Mouse (Mus musculus): ENCODE data around the gene Esyt1.
"Not testable (repeated sequence)": the region's sequence is repeated elsewhere in the genome, so short reads cannot be mapped to it uniquely, and the experiment has no call there.

The Esyt1 gene

DNA sequence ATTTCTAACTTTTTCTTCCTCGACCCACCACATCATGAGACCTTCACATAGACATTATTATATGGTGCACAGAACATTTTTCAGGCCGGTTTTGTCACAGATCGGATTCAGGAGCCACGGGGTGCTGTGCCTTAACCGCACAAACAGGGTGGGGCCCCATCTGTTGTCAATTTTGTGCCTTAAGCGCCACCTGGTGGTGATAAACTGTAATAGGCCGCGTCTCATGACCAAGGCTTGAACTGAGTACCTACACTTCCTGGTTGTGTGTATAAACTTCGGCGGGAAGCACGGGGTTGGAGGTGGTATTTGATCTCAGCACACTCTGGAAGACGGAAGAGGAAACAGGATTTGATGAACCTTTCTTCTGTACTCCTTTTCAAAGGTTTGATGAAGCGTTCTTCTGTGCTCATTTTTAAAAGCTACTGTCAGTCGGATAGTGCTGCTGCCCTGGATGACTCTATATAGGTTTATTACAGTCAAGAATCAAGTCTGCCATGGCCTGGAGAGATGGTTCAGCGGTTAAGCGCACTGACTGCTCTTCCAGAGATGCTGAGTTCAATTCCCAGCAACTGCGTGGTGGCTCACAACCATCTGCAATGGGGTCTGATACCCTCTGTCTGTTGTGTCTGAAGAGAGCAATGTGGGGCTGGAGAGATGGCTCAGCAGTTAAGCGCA, 10.7 kb upstream of the Esyt1 start:
- peak; percentile 93 for DNase-seq

DNA sequence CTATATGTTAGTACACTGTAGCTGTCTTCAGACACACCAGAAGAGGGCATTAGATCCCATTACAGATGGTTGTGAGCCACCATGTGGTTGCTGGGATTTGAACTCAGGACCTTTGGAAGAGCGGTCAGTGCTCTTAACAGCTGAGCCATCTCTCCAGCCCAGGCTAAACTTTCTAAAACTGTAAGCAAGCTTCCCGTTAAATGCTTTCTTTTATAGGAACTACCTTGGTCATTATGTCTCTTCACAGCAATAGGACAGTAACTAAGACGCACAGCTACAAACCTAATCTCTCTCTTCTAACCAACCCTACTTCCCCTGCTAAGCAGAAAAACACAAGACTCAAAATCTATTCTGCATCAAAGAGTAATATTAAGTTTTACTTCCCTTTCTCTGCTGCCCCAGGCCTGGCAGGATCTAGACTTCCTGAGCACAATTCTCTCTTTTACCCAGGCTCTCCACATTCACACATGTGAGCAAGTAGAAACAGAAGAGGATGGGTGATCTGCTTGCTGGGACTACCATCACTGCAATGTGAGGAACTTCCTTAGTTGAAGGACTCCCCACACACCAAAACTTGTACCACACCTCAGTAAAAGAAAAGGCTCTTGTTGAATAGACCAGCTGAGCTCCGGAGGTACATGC, 10.1 kb upstream of the Esyt1 start:
- no peak for DNase-seq

DNA sequence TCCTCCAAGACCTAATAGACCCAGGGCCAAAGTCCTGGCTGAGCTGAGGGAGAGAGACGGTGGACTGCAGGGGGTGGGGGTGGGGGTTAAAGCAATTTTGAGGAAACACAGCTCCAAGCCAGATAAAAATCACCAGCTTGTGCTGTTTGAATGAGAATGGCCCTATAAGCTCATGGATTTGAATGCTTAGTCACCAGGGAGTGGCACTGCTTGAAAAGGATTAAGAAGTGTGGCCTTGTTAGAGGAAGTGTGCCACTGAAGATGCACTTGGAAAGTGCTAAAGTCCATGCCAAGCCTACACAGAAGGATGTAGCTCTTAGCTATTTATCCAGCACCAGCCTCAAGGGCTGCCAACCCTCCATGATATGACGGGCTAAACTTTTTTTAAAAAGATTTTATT, 9.5 kb upstream of the Esyt1 start:
- DNase-seq: no peak

DNA sequence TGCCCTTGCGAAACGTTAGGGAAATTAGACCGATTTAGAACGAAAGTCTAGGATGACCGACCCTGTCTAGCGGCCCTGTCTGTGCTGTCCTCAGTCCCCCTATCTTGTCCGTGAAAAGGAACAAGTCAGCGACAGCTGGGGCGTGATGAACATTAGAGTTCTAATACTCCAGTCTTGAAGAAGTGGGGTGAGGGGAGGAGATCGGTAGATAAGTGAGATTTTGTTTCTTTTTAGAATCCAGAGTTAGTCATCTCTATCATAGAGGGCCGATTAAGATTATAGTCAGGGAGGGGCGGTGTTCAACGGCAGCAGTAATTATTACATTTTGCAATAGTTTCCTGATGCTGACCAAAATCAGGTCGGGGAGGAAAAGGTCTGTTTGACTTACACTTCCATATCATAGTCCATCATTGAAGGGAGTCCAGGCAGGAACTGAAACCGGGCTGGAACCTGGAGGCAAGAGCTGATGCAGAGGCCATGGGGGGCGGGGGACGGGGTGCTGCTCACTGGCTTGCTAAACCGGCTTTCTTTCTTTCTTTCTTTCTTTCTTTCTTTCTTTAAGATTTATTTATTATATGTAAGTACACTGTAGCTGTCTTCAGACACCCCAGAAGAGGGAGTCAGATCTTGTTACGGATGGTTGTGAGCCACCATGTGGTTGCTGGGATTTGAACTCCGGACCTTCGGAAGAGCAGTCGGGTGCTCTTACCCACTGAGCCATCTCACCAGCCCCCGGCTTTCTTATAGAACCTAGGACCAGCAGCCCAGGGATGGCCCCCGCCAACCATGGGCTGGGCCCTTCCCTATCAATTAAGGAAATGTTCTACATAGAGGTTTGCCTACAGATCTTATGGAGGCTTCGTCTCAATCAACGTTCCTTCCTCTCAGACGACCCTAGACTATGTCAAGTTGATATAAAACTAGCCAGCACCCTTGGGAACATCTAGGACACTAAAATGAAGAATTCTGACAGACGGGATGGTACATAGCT, 990 bp upstream of the Esyt1 start:
- no peak for DNase-seq

DNA sequence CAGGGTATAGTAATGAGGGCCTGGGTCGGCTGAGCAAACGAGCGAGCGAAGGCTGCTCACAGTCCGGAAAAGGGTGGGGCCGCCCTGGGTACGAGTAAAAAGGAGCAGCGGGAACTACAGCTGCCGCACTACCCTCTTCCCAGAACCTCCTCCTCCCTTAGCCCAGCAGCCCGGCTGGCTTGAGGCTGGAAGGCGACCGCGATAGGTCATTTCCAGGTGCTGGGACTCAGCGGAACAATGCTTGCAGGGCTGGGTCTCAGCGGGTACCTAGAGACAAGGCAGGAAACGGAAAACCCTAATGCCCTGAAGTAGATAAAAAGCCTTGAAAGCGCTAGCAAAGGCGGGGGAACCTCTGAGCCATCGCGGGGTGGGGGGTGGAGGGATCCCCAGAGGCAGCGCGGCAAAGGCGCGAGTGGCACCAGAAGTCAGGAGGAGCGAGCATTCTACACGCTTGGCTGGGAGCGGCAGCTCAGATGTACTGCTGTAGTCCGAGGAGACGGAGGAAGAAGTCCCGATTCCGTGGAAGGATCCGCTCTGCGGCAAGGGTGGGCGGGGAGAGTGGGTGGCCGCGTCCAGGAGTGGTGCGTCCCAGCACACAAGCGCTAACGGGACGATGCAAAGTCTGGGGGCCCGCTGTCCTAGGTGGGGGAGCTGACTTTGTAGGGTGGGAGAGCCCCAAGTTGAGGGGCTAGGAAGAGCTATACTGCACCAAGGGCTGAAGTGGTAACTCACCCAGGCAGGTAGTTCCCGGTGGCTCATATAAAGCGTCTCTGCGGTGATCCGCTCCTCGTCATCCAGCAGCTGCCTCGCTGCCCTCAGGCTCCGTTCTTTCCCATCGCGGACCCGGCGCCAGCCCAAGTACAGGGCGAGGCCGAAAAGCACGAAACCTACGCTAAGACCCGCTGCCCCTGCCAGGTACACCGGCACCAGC, 674 bp downstream of the Esyt1 start:
- peak; percentile 79 for DNase-seq

DNA sequence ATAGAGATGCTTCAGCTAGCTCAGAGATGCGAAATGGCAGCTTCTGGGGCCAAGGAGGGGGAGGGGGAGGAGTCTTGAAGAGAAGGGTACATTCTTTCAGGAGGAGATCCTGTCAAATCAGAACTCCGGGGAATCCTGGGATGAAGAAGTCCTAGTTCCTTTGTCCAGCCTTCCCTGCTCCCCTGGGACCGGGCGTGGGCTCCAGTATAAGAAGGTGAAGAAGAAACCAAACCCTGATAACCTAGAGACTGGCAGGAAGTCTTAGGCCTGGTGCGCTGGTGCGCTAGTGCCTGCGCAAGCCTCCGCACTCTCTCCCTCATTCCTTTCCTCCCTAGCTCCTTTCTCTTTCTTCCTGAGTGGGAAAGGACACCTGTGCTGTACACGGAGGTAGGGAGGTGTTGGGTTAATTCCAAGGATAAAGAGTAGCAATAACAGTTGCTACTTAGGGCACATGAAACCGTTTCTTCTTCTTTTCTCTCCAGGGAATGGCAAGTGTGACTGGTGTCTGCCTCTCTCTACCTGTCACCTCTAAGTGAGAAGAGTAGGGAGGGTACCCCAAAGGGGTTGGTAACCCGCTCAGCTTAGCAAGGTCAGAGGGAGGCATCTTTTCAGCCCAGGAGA, 1.4 kb downstream of the Esyt1 start:
- peak; percentile 48 for DNase-seq

GRCm38 (mm10) chr10:128522351-128522750, 3.3 kb downstream of the Esyt1 start:
- no peak for DNase-seq

- no peak for DNase-seq
These were observed 5.1 kb downstream of the Esyt1 start for GRCm38 (mm10) chr10:128520591-128520990.

DNA sequence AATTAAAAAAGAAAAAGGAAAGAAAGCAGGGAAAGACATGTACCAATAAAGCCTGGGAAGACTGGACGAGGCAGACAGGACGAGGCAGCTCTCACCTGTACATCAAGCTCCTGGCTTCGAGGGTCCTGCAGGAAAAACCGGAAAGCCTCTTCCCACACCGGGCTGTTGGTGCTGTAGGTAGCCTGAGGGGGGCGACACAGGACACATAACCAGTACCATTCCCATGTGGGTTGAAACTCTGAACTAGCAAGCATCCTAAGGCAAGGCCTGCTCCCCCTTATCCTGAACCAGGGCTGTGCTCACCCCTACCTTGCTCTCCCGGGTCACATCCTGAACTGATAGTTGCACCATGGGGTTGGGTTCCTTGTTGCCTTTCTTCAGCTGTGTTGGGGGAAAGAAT, 6.8 kb downstream of the Esyt1 start:
- peak; percentile 55 for DNase-seq

DNA sequence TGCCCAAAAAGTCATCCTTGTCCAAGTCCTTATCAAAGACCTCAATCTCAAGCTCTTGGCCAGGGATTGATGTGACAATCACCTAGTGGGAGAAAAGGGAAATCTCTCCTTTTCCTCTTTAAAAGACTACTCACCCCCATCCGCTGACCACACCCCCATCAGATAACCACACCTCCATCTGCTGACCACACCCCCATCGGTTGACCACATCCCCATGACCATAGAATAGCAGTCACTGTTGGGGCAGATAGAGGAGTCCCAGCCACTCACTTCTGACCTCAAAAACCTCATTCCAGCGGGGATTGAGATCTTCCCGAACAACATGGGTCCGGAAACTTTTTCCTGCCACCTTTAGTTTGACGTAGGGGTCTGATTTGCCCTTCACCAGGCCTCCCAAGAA, 9.0 kb downstream of the Esyt1 start:
- no peak for DNase-seq

- DNase-seq: no peak
These were observed 9.6 kb downstream of the Esyt1 start for GRCm38 (mm10) chr10:128516029-128516428.

DNA sequence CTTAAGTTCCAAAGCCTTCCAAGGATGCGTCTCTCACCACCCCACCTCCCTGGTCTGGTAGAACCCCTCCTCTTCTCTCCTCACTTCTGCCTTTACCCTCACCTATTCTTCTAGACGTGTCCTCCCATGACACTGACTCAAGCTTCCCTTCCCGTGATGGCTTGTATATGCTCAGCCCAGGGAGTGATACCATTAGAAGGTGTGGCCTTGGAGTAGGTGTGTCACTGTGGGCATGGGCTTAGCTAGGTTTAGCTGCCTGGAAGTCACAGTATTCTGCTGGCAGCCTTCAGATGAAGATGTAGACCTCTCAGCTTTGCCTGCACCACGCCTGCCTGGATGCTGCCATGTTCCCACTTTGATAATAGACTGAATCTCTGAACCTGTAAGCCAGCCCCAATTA, 10.6 kb downstream of the Esyt1 start:
- DNase-seq: no peak

DNA sequence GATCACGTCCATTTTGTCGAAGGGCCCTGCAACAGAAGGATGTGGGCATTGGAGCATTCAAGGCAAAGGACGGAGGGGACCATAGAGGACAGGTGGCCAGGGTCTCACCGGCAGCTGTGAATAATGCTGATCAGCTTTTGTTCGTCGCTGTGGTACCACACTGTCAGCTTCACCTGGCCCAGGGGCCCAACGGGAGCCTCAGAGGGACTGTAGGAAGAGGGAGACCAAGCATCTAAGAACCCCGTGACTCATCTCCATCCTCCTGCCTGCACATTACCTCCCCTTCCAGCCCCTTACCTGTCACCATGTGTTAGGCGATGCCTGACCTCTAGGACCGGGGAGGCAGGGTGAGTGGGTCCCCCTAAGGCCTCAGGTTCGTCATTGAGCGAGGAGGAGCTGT, 13.9 kb downstream of the Esyt1 start:
- DNase-seq: no peak

- no peak for DNase-seq
These were observed 14.5 kb downstream of the Esyt1 start for GRCm38 (mm10) chr10:128511189-128511588.

GRCm38 (mm10) chr10:128510301-128510700, 15.4 kb downstream of the Esyt1 start:
- no peak for DNase-seq

DNA sequence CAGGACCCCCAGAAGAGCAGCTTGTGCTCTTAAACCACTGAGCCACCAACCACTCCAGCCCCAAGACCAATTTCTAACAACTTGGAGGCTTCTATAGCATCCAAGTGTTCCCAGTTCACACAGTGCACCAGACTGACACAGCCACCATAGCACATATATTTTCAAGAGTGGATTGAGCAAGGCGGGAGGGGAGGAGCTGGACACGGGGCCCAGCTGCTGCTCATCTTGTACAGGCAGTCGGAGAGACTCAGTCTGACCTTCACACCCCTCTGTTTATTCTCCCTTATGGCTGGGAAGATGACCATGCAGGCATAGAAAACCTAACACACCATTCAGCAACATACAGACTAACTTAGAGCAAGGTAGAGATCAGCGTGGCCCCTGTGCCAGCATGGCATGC, 15.8 kb downstream of the Esyt1 start:
- DNase-seq: no peak

DNA sequence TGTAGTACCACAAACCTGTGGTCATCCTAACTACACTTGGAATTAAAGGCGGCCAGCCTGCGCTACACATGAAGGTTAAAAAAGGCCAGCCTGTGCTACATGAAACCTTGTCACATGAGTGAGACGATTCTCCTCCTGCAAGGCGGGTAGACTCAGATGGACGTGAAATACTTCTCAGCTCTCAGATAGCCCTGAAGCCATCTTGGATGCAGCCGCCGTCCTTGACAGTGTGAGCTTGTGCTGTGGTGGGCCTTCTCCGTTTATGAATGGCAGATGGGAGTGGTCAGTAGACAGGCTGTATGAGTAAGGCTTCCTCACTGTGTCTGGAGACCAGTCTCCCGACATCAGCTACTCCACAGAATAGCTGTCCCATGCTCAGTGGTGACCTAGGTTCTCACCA, 16.5 kb downstream of the Esyt1 start:
- DNase-seq: no peak

DNA sequence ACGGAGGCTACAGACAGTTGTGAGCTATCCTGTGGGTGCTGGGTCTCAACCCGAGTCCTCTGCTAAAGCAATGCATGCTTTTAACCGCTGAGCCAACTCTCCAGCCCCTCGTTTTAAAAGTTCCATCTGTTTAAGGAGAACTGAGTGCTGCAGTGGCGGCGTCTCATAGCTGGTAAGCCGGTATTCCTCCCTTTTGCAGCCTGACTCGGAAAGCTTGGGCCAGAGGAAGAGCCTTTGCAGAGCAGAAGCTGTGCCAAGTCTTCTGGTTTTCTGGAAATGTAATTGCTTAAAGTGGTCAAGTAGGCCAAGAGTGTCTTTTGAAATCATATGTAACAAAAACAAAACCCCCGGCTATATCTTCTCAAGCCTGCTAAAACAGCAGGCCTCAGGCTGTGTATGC, 17.4 kb downstream of the Esyt1 start:
- DNase-seq: no peak

DNA sequence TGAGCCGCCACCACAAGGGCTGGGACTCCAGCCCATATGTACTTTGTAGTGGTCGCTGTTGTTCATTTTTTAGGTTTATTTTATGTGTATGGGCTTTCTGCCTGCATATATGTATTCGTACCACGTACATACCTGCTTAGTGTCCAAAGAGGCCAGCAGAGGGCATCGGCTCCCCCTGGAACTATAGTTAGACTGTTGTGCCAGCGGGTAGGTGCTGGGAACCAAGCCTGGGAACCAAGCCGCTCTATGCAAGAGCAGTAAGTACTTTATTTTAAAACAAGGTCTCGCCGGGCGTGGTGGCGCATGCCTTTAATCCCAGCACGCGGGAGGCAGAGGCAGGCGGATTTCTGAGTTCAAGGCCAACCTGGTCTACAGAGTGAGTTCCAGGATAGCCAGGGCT, 19.7 kb downstream of the Esyt1 start:
- DNase-seq: no peak

GRCm38 (mm10) chr10:128505371-128505667, 20.4 kb downstream of the Esyt1 start:
- DNase-seq: not testable (repeated sequence)

DNA sequence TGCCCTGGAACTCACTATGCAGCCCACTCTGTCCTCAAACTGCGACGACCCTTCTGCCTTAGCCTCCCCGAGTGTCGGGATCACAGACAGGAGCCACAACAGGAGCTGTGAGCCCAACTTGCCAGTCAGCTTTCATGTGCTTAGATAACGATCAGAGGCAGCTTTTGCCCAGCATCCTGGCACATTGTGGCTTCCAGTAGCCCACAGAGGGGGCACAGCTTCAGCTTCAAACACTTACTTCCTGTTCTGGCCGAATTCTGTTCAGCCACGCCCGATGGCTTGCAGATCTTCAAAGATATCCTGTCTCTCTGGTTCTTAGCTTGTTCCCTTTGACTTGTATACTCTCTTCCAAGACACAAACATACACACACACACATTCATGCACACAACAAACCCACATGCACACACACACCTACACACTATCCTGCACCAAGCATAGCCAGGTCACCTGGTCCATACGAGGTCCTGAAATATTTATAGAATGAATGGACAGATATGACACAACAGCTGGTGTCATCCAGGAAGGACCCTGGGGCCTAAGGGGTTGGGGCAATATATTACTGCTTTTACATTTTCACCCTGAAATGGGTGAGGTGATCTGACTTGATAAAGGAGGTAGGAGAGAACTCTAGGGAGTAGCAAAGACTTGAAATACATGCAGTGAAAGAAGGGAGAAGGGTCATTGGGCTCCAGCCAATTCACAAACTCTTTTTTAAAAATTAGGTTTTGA, 20.9 kb downstream of the Esyt1 start:
- peak; percentile 51 for DNase-seq

DNA sequence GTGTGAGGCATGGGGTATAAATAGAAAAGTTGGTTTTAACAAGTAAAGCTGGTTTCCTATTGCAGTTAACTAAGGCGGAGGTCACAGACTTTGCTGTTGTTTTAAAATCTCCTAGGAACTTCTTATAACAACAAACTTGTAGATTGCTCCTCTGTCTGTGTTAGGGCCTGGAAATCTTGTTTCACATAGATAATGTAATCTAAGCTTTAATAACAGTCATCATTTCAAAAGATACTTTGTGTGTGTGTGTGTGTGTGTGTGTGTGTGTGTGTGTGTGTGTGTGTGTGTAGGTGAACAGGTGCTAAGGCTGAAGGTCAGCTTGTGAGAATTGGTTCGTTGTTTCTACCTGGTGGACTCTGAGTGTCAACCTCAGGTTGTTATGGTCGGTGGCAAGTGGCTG, 21.7 kb downstream of the Esyt1 start:
- no peak for DNase-seq
